Mouse (Mus musculus) heart, adult 11 months (tissue): Measurements from ENCODE around the gene Olfr1101.

Experiments used
- DNase-seq: peaks from one replicate; pipeline ENCODE4 v3.0.0; 2022

Olfr1101 gene

DNA sequence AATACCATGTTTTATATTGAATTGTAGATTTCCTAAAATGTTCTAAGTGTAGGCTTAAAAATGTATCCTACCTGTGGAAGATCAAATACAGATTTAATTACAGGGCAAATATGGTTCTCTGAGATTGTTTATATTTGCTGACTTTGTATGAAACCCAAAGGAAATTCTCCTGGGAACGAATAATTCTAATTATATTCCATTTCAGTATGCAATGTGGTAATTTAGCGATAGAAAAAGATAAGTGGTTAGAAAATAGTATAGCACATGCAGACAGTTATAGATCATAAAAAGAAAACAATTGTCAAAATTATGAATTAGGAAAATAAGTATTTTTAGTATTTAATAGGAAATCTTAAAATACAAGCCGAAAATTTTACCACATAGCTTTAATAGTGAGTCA lies at the start of gene Olfr1101:
Gene Olfr1101 (minus strand): TSS at position 101 of the 400 bp plus-strand sequence.
- no peak for DNase-seq

- DNase-seq: no peak
These were observed 45.4 kb upstream of the Olfr1101 start, which contains the start of gene Olfr1105 for GRCm38 (mm10) chr2:87036431-87036830. TSS of gene Olfr1105 (minus strand) at chr2:87036531.

DNA sequence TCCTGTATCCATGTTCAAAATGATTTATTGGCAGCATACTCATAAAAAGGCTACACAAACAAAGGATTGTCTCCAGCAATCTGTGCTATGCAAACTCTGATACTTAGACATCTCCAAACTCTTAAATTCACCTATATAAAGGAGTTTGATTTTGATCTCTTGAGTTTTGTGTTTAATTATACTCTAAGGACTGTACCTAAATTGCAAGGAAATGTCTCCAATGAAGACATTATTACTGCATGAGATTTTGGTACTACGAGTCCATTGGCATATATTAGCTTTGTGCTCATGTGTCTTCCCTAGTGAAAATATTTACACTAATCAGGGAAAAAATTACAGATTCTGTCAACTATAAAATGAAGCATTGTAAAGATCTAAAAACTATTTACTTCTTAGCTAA lies 36.0 kb upstream of the Olfr1101 start, which contains the start of gene Olfr1104:
Gene Olfr1104 (minus strand): TSS at position 101 of the 400 bp plus-strand sequence.
- no peak for DNase-seq

DNA sequence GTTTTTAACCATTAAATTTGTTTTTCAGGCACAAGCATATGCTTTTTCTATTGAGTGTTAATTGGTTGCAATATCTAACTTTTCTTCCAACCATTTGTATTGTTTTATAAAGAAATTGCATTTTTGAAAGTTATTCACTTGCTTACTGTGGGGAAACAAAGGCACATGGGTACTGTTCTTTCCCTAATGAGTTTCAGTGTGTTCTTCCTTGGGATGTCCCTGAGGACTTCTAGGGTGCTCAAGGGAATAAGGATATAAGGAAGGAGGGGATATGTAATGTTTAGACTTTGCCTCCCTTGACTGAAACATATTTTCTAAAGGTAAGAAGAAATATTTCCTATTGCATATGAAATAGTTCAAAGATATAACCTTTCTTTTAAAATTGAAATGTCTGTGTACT lies 7.1 kb upstream of the Olfr1101 start, which contains the start of gene Olfr1102:
Gene Olfr1102 (plus strand): TSS at position 301 of the 400 bp plus-strand sequence.
- no peak for DNase-seq

GRCm38 (mm10) chr2:86979854-86980253 lies 11.2 kb downstream of the Olfr1101 start, which contains the start of gene Olfr1100:
TSS of gene Olfr1100 (minus strand) at chr2:86979954.
- no peak for DNase-seq

DNA sequence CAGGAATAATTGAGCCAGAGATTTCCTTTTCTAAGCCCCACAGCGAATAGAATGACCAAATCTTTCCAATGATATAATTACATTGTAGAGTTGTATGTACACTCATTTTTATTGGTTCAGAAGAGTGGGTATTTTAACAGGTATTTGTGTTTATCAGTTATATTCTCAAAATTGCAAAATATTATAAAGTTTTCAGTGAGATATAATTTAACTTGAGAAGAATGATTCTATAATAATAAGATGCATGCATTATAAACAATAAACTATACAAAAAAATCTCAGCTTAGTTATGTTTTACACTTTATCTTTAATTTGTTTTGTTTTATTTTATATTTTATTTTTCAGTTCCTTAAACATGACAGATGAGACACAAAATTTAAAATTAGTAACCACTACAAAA lies 30.4 kb downstream of the Olfr1101 start, which contains the start of gene Olfr1099:
Gene Olfr1099 (minus strand): TSS at position 101 of the 400 bp plus-strand sequence.
- no peak for DNase-seq
